Mouse (Mus musculus) spleen, adult 10 weeks (tissue): ENCODE measurements around the gene Irx1. TPM values are rescaled to one million over a fixed set of nuclear protein-coding genes. Genes with fewer than 3 reads are reported as not detected.

Experiments
- polyA plus RNA-seq: library from polyadenylated mRNA; stranded (reverse); fragments of 350-450 nt; fragmentation: Illumina TruSeq; extraction: RNeasy Lipid Tissue Mini Kit (QIAGEN cat#74804); gene quantifications from one replicate; pipeline ENCODE4 v1.2.3, GENCODE M21; 2015; ENCODE audit warnings: low replicate concordance; ENCODE audit not compliant: insufficient read depth

Gene Irx1
- polyA plus RNA-seq = not detected

GRCm38 (mm10) chr13:71963356-71964351, at the start of gene Irx1:
Gene Irx1, minus strand, starts transcription at chr13:71963723.

